Mouse (Mus musculus) embryo, embryonic 11 days (tissue): ENCODE measurements around the gene Pid1.
"Not testable (repeated sequence)": the region's sequence is repeated elsewhere in the genome, so short reads cannot be mapped to it uniquely, and the experiment has no call there.

ENCODE experiments used
- DNase-seq: peaks from one replicate; pipeline ENCODE4 v3.0.0-alpha.2; 2015

The Pid1 gene

DNA sequence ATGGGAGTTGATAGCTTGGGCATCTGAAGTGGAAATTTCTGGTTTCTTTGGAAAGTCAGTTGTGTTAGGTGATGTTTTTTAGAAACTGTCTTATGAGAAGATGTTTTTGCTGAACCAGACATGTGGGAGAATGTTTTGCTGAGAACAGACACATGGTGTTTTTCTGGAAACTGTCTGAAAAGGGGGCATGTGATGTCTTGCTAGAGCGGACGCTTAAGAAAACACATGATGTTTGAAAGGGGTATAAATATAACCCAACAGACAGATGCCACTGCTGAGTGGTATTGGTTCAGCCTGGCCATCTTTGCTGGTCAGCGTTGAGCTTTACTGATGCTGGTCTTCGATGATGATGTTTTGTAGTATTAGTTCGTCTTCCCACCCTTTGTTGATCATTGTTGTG lies 6.8 kb downstream of the Pid1 start:
- no peak for DNase-seq

DNA sequence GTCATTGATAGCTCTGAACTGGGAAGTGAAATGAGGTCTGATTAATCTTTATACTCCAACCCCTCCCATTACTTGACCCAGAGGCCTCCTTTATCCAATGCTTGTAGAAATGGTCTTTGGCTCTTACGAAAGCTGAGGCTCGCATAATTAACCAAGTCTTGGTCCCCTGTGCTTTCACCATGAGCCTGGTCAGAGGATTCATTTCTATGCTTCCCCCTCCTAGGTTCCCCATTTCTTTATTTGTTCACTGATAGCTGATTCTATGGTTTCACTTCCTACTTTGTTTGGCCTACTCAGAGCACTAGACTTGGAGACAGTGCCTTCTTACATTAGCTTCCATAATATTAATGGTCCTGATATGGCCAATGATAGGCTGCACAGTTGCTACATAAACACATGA lies 13.7 kb downstream of the Pid1 start:
- no peak for DNase-seq

DNA sequence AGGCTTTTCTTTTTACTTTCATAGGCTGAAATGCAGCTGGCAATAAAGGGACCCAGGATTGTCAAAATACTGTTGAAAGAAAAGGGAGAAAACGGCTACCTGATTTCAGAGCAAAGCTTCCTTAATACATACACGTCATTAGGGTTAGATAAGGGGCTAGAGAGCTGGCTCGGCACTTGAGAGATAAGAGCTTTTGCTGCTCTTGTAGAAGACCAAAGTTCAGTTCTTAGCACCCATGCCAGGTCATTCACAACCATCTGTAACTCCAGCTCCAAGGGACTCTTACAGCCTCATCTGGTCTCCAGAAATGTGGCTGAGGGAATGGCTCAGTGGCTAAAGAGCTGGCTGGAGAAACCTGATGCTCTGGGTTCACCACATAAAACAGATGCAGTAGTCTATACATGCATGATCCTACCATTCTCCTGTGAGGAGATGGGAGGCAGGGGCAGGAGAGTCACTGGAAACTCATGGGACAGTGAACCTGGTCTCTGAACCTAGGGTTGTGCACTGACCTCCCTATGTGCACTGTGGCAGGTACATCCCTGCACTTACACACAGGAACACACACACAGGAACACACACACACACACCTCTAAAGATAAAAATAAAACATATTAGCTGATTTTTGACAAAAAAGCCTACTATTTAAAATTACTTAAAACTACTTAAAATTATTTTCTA lies 16.0 kb downstream of the Pid1 start:
- no peak for DNase-seq

DNA sequence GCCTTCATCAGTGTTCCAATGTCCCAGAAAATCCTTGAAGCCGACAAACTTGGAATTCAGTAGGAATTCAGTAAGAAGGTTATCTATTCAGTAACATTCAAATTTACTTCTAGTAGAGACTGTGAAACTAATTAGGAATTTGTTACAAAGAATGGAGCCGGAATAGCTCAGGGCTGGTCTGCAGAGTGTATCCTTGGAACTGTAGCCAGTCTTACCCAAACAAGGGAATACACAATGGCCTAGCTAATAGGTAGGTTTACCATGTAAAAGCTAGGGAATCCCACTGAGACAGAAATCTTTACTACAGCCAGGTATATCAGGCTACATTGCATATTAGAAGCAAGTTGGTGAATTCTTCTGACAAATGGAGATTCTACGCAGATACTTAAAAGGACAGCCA lies 31.2 kb downstream of the Pid1 start:
- DNase-seq: not testable (repeated sequence)

DNA sequence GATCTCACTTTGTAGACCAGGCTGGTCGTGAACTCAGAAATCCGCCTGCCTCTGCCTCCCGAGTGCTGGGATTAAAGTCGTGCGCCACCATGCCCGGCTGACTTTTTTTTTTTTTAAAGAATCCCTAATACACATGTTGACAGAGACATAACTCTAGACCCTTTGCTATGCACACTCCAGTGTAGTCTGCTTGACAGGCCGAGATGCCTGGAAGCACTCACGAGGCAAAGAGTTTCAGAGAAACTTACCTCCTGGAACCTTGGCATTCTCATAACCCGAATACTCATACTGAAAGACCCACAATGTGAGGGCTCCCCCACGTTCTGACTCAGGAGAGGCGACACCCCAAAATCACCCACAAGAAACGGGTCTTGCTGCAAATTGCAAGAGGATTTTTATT lies 32.1 kb downstream of the Pid1 start:
- DNase-seq: not testable (repeated sequence)

DNA sequence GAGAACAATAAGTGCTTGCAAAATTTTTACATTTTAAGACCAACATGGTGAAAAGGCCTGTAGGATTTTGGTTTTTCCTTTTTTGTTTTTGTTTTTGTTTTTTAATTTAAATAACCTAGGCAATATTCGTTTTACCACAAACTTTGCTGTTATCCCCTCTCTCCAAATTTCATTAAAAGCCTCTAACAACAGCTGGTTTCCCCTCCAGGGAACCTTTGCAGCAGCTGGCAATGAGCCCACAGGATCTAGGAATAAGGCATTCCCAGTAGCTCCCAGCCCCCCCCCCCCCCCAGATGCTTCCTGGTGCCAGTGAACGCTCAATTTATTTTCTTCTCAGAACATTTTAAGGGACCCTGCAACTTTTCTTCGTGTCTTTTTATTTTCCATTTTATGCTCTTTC lies 38.7 kb downstream of the Pid1 start:
- no peak for DNase-seq

DNA sequence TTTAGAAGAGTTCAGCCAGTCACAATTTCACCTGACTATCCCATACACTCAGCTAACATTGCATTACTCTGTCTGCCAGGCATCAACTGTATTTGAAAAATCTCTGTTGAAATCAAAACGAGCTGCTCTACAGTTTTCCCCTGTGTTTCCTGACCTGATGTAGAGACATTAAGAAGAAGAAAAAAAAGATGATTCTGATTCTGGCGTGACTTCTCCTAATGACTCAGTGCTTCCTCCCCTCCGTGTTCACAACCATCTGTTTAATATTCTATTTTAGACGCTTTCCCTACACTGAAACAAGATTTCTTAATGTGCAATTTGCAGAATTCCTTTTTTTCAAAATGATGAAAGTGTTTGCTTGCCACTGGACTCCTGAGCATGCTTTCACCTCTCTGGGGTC lies 42.7 kb downstream of the Pid1 start:
- DNase-seq: no peak

DNA sequence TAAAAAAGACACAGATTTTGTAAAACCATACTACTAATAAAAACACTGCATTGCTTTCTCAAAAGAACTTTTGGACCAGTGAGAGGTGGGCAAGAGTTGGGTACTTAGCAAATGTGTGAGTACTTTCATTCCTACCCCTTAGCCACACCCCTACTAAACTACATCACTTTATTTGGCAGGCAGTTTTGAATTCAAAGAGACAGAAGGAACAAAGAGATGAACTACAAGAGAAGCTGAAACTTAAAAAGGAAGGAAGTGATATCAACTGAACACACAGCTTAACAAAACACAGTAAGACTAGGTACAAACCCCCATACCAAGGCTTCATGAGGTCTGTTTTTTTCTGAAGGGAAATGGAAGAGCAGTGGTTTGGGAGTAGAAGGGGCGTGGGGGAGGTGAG lies 45.4 kb downstream of the Pid1 start:
- no peak for DNase-seq

DNA sequence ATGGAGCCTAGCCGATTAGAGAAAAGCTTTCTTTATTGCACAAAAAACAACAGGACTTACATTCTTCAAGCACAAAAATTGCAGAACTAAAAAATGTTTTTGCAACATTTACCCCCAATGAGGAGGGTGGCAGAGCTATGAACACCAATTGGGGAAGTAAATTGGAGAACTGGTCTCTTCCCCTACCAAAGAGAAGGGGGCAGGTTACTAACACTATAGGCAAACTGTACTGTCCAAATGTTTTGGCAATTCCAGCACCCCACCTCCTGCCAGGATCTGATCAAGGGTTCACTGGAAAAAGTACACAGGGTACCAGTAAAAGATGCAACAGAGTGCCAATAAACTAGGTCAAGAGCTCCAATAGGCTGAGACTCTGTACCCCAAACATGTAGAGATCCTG lies 46.2 kb downstream of the Pid1 start:
- DNase-seq: no peak

DNA sequence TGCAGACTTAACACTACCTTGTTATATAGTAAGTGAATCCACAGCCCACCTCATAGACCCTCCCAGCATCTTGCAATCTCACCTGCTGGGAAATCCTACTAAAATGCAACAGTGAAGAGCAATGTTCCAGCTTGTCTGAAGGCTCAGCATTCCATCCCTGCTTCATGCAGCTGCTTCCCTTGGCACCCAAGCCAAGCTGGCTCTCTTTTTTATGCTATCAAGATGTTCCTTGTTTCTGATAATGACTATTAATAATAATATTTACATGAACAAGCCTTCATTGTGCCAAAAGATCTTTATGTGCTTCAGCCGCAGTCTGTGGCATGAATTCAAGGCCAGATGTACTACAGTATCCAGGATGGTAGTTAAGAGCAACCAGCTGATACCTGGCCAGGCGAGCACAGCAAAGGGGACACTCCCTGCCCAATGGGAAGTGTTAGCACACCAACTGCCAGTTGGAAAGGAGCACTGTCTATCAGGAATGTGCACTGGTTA lies 54.0 kb downstream of the Pid1 start:
- no peak for DNase-seq

DNA sequence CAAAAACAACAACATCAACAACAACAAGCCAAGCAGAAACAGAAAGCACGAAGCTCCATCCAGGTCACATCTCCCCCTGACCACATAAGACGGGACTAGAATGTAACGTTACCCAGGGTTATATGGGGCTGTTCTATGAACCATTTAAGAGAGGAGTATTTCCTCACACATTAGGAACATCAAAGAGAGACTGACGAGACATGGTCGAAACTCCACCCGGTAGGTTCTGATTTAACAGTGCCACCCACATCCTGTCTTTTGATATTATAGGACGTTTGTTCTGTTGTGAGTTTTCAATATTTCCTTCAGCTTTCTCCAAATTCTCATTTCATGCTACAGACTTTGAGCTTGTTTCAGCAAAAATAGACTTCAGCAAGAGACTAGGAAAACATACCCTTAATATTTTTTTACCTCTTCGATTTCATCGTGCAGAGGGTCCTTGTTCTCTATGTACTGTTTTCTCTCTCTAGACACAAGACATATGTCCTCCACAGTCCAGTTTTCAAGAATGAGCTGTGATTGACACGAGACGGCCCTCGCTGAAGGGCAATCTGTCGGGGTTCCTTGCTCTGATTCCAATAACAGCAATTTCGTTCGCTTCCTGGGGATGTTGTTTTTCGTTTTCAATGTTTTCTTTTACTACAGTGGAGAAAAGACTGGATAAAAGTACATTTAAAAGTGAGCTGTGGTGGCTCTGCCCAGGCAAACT lies 58.1 kb downstream of the Pid1 start:
- DNase-seq: no peak

DNA sequence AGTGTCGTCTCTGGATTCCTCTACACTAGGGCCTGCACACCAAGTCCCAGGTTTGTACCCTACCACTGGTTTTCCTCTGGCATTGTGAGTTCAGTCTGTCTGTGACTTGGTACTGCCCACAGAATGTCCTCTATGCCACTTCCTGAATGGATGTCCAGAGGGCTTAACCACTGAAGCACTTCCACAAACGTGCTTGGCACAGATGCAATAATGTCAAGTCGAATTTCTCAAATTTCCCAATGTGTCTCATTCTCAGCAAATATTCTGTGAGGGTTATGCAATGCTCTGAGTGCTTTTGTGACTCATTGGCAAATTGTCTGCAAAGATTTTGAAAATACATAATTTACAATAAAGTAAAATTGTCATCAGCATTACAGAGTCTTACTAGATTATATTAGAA lies 61.2 kb downstream of the Pid1 start:
- no peak for DNase-seq

DNA sequence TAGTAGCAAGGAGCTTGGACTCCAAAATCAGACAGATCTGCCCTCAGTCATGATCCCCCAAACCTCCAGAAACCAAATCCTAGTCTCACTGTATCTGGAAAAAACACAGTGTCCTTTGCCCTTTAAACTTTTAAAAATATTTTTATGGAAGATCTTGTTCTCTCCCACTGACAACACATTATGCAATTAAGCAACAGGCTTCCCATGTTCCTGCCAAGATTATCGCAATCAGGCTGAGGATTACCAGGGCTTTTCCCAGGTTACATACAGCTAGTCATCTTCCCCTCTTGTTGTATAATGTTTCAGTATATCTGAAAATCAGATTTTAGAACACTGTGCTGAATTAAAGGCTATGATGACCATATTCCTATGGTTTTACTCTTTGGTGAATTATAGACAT lies 64.3 kb downstream of the Pid1 start:
- DNase-seq: no peak

DNA sequence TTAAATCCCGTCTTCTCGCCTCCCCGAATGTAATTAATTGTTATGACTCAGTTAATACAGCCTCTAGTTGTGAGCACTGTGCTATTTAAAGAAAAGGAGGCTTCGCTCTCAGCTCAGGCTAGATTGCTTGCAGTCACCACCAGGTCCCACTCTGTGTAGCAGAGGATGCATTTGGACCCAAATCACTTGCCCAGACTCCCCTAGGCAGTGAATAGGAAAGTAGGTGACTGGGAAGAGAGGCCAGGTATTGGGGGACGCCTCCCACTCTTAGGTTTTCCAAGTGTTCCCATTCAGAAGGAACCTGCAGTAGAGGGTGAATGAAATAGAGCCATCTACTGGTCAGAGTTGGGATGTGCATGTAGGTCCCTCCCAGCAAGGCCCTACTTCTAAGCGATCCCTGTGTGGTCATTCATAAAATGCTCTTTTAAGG lies 77.3 kb downstream of the Pid1 start:
- peak; percentile 69 for DNase-seq

DNA sequence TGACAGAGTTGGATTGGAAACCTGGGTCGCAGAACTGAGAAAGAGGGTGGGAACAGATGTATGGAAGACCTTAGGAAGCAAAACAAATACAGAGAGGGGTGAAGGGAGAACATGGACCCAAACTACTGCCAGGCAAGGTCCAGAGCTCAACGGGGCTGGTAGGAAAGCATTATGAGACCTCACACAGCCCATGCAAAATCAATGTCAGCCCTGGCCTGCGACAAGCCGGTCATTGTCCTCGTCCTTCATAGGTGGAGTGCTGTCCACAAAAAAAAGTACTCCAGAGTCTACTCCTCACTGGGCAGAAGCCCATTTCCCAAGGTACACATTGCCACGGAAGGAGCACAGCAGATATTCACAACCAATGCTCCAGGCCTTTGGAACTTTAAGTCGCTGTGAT lies 78.4 kb downstream of the Pid1 start:
- no peak for DNase-seq

DNA sequence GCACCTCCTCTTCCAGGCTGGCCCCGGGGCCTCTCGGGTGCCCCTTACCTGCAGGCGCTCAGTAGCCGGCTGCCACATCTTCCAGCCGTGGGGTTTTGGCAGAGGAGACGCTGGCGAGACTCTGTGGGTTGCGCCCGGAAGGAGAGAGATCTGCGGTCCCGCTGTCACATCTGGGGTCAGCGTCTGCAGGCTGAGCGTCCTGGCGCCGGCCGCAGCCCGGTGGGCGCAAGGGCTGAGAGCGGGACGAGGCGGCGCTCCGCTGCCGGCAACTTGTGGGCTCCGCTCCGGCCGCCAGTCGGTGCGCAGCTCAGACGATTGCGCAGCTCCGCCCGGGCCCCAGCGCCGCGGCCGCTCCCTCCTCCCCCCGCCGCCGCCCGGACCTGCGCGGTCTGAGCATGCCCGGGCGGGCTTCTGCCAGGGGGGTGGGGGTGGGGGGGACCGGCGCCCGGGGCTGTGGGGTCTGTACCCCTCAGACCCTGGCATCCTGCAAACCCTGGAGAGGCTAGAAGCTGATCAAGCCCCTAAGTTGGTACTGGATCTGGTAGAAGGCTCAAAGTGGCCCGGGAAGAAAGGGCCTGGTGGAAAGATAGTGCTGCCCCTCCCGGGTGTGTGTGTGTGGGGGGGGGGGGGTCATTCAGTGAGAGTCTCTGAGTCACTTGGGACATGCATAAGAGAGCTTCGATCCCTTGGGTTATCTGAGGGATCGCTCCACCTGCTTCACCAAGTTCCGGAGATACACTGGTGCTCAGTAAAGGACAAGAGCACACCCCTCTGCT lies 79.5 kb downstream of the Pid1 start:
- peak; percentile 84 for DNase-seq

DNA sequence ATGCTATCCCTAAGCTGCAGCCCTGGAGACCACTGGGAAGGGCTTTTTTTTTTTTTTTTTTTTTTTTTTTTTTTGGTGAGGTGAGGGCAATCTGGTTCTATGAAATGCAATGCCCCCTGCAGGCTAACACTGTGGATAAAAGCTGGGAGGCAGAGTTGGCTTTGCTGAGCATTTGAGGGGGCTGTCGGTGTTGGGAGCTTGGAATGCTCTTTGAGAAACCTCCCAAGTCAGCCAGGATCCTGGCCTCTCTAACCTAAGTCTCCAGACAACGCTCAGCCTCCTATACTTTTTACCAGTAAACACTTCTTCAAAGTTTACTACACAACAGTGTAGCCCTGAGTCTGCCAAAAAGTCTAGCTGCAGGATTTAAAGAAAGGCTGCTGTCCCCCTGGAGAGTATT lies 80.9 kb downstream of the Pid1 start:
- peak; percentile 46 for DNase-seq

DNA sequence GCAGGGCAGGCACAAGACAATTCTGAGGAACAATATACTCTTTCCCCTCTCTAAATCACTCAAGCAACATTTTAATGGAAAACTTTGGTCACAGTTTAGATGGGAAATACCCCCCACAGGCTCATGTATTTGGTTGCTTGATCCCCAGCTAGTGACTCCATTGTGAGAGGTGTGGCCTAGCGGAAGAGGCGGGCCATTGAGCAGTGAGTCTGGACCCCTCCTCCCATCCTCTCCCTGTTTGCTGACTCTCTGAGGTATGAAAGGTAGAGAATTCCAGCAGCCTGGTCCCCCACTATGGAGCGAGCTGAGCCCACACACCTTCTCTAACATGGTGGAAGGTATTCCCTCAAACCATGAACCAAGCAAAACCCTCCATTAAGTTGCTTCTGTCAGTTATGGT lies 83.8 kb downstream of the Pid1 start:
- DNase-seq: no peak

DNA sequence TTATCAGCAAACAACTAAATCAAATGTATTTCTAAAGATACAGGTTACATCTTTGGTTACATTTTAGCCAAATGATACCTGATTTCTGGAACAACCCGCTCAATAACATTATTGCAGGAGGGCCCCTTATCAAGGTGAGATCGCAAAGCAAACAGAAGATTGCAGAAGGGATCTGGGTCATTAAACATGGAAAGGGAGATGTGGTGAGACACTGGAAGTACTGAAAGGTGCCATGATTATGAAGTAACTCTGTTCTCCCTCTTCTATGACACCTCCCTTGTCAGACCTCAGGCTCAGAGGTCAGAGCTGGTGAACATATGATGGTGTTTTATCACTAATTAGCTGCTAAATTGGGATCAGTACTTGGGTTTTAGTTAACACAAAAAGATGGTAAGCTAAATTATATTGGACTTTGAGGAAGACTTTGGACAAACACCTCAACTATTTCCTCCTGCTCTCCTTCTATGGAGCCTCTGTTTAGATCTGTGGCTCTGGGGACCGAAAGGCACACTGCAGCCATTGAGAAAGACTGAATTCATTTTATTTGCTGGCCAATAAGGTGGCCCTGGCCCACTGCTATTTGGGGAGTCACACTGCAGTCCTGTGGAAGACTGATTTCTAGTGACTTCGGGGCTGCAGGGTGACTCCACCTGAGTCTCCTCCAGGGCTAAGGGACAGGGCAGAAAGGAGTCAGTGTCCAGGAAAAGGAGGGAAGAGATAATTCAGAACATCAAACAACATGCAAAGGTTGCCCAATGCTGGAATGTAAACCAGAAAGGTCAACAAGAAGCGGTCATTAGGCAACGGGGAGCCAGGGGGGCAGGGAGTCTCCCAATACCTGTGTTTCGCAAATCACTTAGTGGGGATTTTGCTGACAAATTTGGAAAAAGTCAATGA lies 85.4 kb downstream of the Pid1 start:
- DNase-seq: no peak

DNA sequence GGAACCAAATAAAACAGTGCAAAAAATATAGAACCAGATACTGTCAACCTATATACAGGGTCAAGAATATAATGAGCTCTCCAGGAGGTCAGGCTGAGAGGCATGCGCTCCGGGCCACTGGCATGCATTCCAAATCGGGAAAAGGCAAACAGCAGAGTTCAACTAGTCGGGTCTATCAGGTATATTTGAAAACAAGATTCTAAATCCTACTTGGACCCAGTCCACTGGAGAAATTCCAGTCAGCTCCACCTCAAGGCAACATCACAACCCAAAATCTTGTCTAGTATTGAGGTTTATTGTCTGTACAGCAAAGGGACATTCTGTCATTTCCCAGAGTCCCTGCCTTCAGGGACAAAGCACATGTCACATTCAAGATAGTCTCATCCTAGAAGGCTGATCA lies 91.0 kb downstream of the Pid1 start:
- no peak for DNase-seq

DNA sequence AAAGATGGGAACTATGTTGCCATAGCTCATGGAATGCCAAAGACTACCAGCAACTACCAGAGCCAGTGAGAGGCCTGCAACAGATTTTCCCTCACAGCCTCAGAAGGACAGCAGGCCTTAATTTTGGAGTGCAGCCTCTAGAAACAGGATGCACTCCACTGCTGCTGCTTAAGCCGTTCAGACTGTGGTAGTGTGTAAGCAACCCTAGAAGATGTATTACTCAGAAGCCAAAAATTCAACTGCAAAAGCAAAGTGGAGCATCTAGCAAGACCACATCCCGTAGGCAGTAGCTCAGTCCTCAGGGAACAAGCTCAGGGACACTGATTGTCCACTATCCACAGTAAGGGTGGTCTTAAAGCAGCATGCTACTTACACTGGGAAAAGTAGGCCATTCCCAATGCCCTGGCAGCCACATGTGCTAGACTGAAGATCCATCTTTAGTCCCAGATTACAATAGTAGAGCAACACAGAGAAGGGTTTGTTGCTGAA lies 92.2 kb downstream of the Pid1 start:
- DNase-seq: no peak

DNA sequence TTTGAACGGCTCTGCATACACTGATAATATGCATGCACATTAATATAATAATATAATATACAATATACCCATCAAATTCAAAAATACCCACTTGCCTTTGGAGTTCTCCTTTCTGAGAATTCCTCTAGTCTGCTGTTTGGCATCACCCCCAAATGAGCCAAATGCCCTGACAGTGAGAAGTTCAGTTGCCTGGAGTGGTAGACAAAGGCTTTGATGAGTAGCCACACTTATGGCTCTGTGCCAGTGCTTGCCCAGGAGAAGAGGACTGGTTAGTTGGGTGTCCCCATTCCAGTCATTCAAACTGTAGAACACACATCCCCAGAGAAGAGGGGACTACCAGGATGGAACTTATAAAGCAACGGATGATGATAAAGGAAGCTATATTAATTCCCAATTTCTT lies 106.3 kb downstream of the Pid1 start:
- DNase-seq: no peak

DNA sequence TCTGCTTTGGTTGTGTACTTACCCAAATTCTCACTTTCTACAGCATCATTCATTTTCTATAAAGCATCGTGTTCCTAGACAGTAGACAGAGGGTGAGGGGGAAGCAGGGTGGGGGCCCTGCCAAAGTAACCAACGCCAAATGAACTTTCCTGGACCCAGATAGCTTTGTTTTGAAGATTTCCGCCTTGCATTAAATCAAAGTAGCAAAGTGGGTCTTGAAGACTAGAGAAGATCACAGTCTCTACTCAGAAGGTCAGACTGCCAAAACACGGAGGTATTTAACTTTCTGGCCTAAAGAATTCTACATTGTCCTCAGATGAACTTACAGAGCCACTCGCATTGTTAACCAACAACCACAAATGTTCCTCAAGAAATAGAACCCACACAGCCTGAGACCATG lies 109.6 kb downstream of the Pid1 start:
- DNase-seq: no peak
